Mouse (Mus musculus) retina, embryonic 14.5 days (tissue): Measurements from ENCODE around the gene Slc22a21.
"Not testable (repeated sequence)": the region's sequence is repeated elsewhere in the genome, so short reads cannot be mapped to it uniquely, and the experiment has no call there.

ENCODE experiments used
- DNase-seq: peaks from one replicate; pipeline ENCODE4 v3.0.0-alpha.2; 2015; ENCODE audit warnings: low spot score

The Slc22a21 gene

DNA sequence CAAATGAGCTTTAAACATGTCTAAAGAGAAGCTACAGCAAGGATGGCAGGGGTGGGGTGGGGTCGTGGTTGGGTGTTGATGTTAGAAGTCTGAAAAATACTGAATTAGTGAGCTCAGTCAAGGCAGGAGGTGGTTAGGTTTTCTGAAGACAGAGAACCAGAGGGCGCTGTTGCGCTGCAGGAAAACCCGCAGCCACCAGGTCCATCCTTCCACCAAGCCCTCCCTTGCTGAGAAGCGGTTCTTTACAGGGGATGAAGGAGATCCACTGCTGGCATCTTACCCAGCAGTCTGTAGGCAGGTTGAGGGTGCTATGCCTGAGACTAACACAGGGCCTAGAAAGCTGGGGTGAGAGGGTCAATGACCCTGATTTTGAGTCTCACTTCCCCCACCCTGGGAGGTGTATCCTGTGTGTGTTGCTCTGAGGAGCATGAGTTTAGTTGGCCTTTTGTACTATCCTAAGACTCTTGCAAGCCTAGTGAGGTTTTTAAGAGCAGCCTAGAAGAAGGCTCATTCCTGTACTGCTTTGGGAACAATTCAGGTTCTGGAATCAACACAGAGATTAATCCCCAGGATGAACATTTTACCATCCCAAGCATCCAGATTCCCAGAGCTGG is 22.1 kb upstream of the Slc22a21 start:
- peak; percentile 80 for DNase-seq

DNA sequence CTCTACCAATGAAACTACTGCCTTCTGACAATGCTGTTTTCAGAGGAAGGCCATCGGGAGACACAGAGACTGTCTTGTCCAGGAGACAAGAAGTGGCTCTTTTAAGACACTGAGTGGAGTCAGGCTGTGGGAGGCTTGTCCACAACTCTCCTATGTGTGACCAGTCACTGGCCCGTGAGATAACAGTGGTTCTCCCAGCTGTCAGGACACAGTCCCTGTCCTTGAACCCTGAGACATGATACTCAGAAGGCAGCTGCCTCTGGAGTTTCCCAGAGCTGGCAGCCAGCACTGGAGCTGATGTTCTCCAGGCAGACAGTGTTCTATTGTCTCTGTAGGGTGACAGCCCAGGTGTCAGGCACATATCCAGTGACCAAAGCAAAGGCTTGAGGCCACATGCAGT is 17.5 kb upstream of the Slc22a21 start:
- DNase-seq = no peak

GRCm38 (mm10) chr11:53992264-53992663 is 12.1 kb upstream of the Slc22a21 start:
- DNase-seq = no peak

DNA sequence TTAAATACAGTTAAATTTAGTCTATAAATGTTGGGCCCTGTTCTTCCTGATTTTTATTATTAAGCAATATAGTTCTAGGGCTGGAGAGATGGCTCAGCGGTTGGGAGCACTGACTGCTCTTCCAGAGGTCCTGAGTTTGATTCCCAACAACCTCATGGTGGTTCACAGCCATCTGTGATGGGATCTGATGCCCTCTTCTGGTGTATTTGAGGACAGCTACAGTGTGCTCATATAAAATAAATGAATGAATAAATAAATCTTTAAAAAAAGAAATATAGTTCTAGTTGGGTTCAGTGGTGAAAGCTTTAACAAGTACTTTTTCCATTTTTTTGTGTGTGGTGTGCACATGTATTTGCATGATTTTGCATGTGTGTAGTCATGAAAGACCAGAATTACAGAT is 9.1 kb upstream of the Slc22a21 start:
- no peak for DNase-seq

- no peak for DNase-seq
Measured at GRCm38 (mm10) chr11:53988081-53988480, 7.9 kb upstream of the Slc22a21 start.

DNA sequence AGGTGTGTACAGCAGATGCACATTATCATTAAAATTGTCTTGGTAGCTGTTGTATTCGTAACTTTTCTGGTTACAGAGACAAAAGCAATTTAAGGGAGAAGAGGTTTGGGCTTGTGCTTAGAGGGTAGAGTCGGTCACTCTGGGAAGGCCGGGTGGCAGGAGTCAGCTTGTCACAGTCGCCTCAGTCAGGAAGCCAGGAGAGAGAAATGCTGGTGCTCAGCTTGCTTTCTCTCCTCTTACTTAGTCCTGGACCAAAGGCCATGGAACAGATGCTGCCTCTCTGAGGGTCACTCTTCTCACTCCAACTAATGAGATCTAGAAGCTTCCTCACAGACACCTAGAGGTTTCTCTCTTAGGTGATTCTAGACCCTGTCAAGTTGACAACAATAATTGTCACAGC is 1.3 kb upstream of the Slc22a21 start:
- DNase-seq = no peak

DNA sequence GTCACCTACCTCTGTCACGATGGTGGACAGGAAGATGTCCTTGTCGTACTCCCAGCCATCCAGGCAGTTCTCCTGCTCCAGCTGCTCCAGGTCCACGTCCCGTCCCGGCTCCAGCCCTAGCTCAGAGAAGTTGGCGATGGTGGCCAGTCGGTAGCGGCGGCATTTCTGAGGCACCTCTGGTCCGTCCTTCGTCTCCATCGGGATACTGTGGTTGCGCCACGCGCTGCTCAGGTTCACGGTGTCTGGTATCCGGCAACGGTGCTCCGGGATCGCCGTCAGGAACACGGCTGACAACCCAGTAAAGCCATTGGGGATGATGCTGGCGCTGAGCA is 710 bp downstream of the Slc22a21 start:
- DNase-seq = not testable (repeated sequence)

GRCm38 (mm10) chr11:53977672-53978071 is 2.5 kb downstream of the Slc22a21 start:
- no peak for DNase-seq

GRCm38 (mm10) chr11:53975559-53975958 is 4.6 kb downstream of the Slc22a21 start:
- no peak for DNase-seq

DNA sequence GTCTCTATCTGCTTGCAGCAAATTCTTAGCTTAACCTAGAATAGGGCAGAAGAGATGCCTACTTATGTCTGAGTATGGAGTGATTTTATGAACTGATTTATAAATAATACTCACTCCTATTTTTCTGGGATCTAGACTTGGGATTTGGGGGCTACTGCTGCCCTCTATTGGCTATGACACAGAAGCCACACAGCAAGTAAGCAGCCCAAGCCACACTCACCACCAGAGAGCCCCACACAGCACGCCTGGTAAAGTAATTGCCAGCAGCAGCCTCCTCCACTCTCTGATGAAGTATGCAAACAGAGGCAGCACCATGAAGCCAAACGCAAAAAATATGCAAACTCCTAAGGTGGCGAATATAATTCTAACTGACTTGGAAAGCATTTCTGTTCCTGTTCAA is 21.1 kb downstream of the Slc22a21 start:
- DNase-seq = peak; percentile 26

GRCm38 (mm10) chr11:53958176-53958575 is 22.0 kb downstream of the Slc22a21 start:
- DNase-seq = peak; percentile 17

DNA sequence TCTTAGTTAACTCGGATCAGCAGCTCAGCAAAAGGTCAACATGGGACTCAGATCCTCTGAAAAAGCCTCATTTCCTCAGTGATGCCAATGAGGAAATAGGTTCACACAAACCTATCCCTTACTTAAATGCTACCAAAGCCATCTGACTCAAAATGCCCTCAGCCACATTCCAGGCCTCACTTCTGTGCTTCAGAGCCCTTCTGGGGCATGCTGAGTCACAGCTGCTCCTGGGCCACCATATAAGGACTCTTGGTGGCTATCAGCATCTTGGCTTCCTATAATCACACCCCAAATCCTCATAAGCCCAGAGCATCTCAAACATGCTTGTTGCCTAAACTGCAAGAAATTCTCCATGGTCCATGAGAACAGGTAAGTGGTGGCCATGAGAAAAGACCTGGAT is 23.5 kb downstream of the Slc22a21 start:
- no peak for DNase-seq

DNA sequence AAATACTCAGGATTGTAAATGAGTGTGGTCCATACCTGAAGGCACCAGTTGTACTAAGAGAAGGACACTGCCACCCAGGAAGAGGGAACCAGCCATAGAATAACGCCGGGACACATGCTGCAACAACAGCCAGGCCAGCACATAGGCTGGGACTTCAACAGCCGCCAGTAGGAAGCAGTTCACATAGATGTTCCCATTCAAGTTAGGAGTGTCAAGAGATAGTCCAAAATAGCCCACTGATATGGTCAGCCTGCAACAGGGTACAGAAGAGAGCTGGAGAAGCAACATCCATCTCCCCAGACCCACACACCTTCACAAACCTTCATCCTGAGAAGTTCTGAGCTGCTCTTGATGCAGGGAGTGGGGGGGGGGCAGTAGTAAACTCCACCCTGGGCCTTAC is 25.5 kb downstream of the Slc22a21 start:
- DNase-seq = no peak

DNA sequence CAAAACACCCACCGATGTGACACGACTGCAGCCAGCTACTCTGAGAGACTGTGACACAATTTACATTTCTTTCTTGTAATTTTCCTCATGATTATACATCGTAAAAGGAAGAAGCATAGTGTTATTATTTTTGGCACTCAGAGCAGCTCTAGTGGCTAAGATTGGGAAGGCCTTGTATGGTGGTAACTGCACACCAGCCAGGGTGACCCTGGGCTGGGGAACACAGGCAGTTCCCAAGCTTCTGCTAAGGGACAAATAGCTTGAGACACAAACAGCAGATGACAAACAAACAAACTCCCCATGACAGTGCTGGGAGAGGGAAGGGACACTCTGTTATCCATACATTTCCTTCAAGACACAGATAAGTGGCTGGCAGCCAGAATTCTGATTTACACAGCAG is 30.0 kb downstream of the Slc22a21 start:
- DNase-seq = not testable (repeated sequence)

GRCm38 (mm10) chr11:53931944-53932318 is 48.2 kb downstream of the Slc22a21 start:
- DNase-seq = not testable (repeated sequence)

DNA sequence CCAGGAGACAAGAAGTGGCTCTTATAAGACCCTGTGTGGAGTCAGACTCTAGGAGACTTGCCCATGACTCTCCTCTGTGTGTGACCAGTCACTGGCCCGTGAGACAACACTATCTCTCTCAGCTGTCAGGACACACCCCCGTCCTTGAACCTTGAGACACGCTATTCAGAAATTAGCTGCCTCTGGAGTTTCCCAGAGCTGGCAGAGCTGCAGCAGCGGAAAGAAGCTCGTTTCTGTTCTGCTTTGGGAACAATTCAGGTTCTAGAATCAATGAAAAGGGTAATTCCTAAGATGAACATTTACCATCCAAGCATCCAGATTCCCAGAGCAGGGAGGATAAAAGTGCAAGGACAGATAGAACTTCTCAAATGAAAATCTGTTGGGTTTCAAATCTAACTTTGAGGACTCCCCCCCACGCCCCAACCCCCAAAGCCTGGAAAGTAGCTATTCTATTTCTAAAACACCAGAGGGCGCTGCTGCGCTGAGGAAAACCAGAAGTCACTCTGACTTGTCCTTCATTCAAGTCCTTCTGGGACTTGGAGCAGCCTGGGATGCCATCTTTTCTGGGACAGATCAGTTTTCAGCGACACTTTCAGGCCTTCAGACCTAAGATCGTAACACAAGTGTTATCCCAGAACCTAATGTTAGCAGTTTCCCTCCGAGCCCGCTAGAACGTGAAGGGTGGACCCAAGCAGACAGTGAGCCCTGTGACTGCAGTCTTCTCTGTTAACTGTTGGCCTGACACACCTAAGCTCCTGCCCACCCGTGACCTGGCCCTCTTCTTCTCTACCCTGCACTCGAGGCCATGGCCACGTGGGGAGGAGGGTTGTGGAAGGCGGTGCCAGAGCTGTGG is 48.8 kb downstream of the Slc22a21 start:
- peak; percentile 78 for DNase-seq

DNA sequence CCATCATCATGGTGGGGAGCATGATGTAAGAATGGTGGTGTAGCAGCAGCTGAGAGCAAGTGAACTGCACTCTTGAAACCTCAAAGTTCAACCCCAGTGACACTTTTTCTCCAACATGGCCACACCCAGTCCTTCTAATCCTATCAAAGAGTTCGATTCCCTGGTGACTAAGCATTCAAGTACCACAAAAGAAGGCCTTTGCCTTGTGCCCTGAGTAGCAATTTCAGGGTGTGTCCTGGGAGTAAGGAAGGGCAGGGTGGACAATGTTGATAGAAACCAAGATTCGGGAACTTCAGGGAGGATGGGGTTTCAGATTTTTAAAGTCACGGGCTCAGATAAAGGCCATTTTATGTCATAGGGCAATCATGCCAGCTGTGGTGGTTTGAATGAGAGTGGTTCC is 50.4 kb downstream of the Slc22a21 start:
- no peak for DNase-seq

- DNase-seq = no peak
Measured at GRCm38 (mm10) chr11:53928585-53928984, 51.5 kb downstream of the Slc22a21 start.

DNA sequence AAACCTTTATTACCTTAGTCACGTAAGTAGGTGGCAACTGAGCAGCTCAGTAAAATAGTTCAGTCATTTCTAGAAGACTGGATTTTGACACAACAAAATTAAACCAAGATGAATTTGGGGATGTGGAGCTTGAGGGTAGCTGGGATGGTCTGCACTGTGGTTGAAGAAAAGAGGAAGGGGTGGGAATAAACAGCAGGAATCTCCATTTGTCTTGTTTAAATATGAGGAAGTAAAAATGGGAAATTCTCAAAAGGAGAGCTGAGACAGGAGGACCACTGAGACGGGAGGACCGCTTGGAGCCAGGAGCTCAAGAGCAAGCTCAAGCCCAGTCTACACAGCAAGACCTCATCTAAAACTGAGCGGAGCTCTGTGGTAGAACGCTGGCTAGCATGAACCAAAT is 53.8 kb downstream of the Slc22a21 start:
- DNase-seq = no peak

DNA sequence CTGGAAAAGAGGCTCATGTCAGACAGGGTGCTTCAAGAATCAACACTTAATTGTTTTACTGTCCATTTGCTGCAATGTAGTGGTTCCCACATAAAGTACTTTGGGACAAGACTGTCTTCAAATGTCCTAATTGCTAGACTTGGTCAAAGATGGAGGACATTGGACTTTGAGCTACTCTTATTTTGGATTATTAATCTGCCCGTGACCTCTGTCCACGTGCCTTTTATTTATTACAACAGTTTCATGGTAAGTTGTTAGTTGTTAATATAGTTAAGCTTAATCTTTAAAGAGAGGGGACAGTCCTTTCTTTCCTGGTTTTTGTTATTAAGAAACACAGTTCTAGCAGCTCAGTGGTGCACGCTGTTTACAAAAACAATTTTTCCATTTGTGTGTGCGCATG is 61.3 kb downstream of the Slc22a21 start:
- DNase-seq = no peak

GRCm38 (mm10) chr11:53911011-53911410 is 69.1 kb downstream of the Slc22a21 start:
- DNase-seq = no peak

DNA sequence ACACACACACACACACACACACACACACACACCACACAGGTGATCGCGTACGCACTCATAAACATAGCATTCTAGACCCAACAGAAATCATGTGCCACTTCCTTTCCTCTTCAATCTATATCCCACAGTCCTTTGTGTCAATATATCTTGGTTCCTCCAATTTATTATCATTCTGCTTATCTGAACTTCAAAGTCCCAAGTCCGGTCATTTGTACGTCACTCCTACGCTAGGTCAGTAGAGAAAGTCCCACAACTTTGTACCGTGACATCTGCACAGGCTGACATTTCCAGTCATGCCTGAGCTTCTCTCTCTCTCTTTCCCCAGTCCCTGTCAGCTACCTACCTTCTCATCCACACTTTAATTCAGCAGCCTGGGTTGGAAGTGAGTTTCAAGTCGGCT is 71.4 kb downstream of the Slc22a21 start:
- DNase-seq = no peak

- DNase-seq = no peak
Measured at GRCm38 (mm10) chr11:53904534-53904925, 75.6 kb downstream of the Slc22a21 start.
